Mouse (Mus musculus) hindbrain, embryonic 14.5 days (tissue): ENCODE measurements around the gene Chmp5. TPM values are rescaled to one million over a fixed set of nuclear protein-coding genes. Genes with fewer than 3 reads are reported as not detected.

ENCODE experiments used
- ATAC-seq: fragments of 200-750 bp; cut with Nextera tagmentation; 2 replicates; pipeline ENCODE4 v1.8.0; 2017; ENCODE audit warnings: moderate number of reproducible peaks, mild to moderate bottlenecking, moderate TSS enrichment, moderate library complexity; ENCODE audit not compliant: low FRiP score
- DNase-seq: peaks from one replicate; pipeline ENCODE4 v3.0.0-alpha.2; 2015; ENCODE audit warnings: low spot score
- H3K27ac ChIP-seq: fragments of 300-500 bp; sonication (generic); 2 replicates; pipeline ENCODE4 v1.5.1; 2014; ENCODE audit warnings: mild to moderate bottlenecking, moderate library complexity
- H3K27me3 ChIP-seq: fragments of 300-500 bp; sonication (generic); 2 replicates; pipeline ENCODE4 v1.6.1; 2014; ENCODE audit warnings: mild to moderate bottlenecking, low read length, mixed read lengths; ENCODE audit not compliant: control insufficient read depth, insufficient read depth
- H3K36me3 ChIP-seq: fragments of 300-500 bp; sonication (generic); replicated peaks from 2 replicates; pipeline ENCODE4 v1.6.1; 2014; ENCODE audit not compliant: control insufficient read depth, insufficient read depth
- H3K4me1 ChIP-seq: fragments of 300-500 bp; sonication (generic); replicated peaks from 2 replicates; pipeline ENCODE4 v1.6.1; 2014; ENCODE audit warnings: antibody characterized with exemption, low read length, mixed read lengths; ENCODE audit not compliant: control insufficient read depth, insufficient read depth
- H3K4me2 ChIP-seq: fragments of 300-500 bp; sonication (generic); replicated peaks from 2 replicates; pipeline ENCODE4 v1.6.1; 2014; ENCODE audit warnings: mild to moderate bottlenecking, moderate library complexity
- H3K4me3 ChIP-seq: fragments of 300-500 bp; sonication (generic); replicated peaks from 2 replicates; pipeline ENCODE4 v1.5.1; 2014; ENCODE audit warnings: mild to moderate bottlenecking, low read length
- H3K9ac ChIP-seq: fragments of 300-500 bp; sonication (generic); 2 replicates; pipeline ENCODE4 v1.6.1; 2014
- H3K9me3 ChIP-seq: fragments of 300-500 bp; sonication (generic); 2 replicates; pipeline ENCODE4 v1.6.1; 2016; ENCODE audit warnings: low read length; ENCODE audit not compliant: control insufficient read depth
- WGBS: fragments of 180-500 bp; shearing (Covaris S2); extraction: QIAGEN DNeasy Blood & Tissue Kit; methylation state at CpG from one replicate; pipeline ENCODE4 v1.1.7; 2014; 5-methylcytosine and 5-hydroxymethylcytosine counted together
- microRNA-seq: library from miRNA; unstranded; fragments of <30 nt; microRNA quantifications from one replicate; pipeline ENCODE4, GENCODE M21; 2016
- polyA plus RNA-seq: library from polyadenylated mRNA; unstranded; fragments of >200 nt; fragmentation: Nextera tagmentation; extraction: Ambion mirVana; gene quantifications from 2 replicates; pipeline ENCODE4 v1.2.1, GENCODE M21; 2014

Gene Chmp5
- polyA plus RNA-seq, 1 experiment from 2014 or later: 147 TPM

DNA sequence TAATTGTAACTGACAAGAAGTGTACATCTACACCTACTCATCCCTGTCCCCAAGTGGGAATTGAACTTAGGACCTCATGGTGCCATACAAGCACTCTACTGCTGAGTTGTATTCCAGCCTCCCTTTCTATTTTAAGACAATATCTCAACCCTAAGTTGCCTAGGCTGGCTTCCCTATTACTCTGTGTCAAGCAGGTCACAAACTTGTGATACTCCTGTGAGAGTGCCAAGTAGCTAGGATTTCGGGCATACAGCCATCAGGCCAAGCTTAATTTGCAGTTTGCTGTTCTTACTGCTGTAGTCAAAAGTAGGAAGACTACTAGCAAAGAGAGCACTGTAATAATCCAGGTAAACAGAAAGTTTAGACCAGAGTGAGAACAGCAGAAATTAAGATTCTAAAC, 35.5 kb downstream of the Chmp5 start:
- peaks cover 93% of the 10 kb centered on the region for H3K36me3 ChIP-seq
- H3K4me3 ChIP-seq: no peak overlapping the region
- H3K4me1 ChIP-seq: no peaks in the 10 kb centered on the region
- DNase-seq: no peak
- no peaks in the 10 kb centered on the region for H3K9me3 ChIP-seq
- no peaks in the 10 kb centered on the region for H3K27me3 ChIP-seq
- H3K27ac ChIP-seq: no peak overlapping the region
- no peak for ATAC-seq
- H3K4me2 ChIP-seq: no peak overlapping the region
- H3K9ac ChIP-seq: no peak overlapping the region
- 87% methylated on average over 1 of the region's 1 CpGs for WGBS

GRCm38 (mm10) chr4:40989633-40990032, 41.4 kb downstream of the Chmp5 start:
- Histone ChIP-seq H3K9ac (no peak overlapping the region), H3K36me3 (peaks cover 100% of the 10 kb centered on the region), H3K27me3 (no peaks in the 10 kb centered on the region), H3K27ac (no peak overlapping the region), H3K4me1 (no peaks in the 10 kb centered on the region), H3K9me3 (no peaks in the 10 kb centered on the region), H3K4me2 (no peak overlapping the region), H3K4me3 (no peak overlapping the region)
- DNase-seq (no peak), ATAC-seq (no peak)
- 89% methylated on average over 6 of the region's 6 CpGs for WGBS

DNA sequence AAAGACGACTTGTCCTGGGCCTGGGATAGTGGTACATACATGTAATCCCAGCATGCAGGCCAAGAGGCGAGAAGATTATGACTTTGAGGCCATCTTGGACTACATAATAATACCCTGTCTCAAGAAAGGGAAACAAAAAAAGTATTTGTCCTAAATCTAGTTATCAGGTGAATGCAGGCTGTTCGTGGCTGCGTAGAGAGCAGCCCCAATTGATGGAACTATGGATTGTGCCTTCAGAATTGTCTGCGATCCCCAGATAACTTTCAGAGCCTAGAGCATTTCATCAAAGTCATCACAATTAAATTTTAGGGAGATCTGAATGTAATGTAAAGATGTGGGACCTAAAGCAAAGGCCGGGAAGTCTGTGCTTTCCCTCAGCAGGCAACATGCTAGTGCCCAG, 48.1 kb downstream of the Chmp5 start:
- no peaks in the 10 kb centered on the region for H3K4me1 ChIP-seq
- DNase-seq (no peak), ATAC-seq (no peak)
- no peaks in the 10 kb centered on the region for H3K27me3 ChIP-seq
- H3K27ac ChIP-seq: no peak overlapping the region
- H3K9ac ChIP-seq: no peak overlapping the region
- no peak overlapping the region for H3K4me2 ChIP-seq
- peaks cover 100% of the 10 kb centered on the region for H3K36me3 ChIP-seq
- H3K4me3 ChIP-seq: no peak overlapping the region
- no peaks in the 10 kb centered on the region for H3K9me3 ChIP-seq
- 95% methylated on average over 6 of the region's 6 CpGs for WGBS

GRCm38 (mm10) chr4:40997916-40998315, 49.7 kb downstream of the Chmp5 start:
- Histone ChIP-seq H3K4me1 (no peaks in the 10 kb centered on the region), H3K36me3 (peaks cover 100% of the 10 kb centered on the region), H3K9me3 (no peaks in the 10 kb centered on the region), H3K27ac (no peak overlapping the region), H3K27me3 (no peaks in the 10 kb centered on the region), H3K4me2 (no peak overlapping the region), H3K4me3 (no peak overlapping the region), H3K9ac (no peak overlapping the region)
- 98% methylated on average over 4 of the region's 4 CpGs for WGBS
- no peak for ATAC-seq
- DNase-seq: no peak

GRCm38 (mm10) chr4:41000271-41000670, 52.1 kb downstream of the Chmp5 start:
- DNase-seq: no peak
- Histone ChIP-seq H3K27ac (no peak overlapping the region), H3K27me3 (no peaks in the 10 kb centered on the region), H3K9me3 (no peaks in the 10 kb centered on the region), H3K4me3 (no peak overlapping the region), H3K9ac (no peak overlapping the region), H3K4me1 (no peaks in the 10 kb centered on the region), H3K36me3 (peaks cover 100% of the 10 kb centered on the region), H3K4me2 (no peak overlapping the region)
- 97% methylated on average over 1 of the region's 1 CpGs for WGBS
- no peak for ATAC-seq

DNA sequence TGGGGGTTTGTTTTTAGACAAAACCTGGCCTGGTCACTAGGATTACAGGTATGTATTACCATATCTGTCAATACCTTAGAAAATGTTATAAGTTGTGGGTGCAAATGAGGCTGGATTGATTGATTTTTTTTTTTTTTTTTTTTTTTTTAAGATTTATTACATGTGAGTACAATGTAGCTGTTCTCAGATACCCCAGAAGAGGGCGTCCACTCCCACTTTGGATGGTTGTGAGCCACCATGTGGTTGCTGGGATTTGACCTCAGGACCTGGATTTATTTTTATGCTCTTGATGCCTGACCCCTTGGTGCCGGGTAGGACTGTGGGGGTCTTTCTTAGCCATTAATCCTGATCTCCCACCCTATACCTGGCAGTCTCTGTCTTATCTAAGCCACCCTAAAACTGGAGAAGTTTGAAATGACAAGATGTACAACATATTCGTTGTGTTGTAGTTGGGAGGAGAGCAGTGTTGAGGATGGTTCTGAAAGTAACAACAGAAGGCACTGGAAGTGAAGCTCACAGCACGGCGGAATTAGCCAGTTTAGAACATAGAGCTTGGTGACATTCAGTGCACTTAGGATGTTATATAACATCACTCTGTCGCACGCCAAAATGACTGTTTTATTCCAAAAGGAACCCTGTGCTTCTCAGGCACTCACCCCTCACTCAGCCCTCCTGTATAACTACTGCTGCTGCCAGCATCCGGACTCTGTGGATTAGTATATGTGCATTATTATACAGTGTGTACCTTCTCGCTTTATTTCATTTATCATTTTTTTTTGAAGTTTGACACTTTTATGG, 52.8 kb downstream of the Chmp5 start:
- no peak overlapping the region for H3K9ac ChIP-seq
- H3K4me3 ChIP-seq: no peak overlapping the region
- ATAC-seq (no peak), DNase-seq (no peak)
- H3K36me3 ChIP-seq: peaks cover 98% of the 10 kb centered on the region
- no peak overlapping the region for H3K4me2 ChIP-seq
- H3K9me3 ChIP-seq: no peaks in the 10 kb centered on the region
- WGBS: 95% methylated on average over 9 of the region's 9 CpGs
- no peaks in the 10 kb centered on the region for H3K4me1 ChIP-seq
- no peak overlapping the region for H3K27ac ChIP-seq
- no peaks in the 10 kb centered on the region for H3K27me3 ChIP-seq

GRCm38 (mm10) chr4:41013351-41013750, 65.1 kb downstream of the Chmp5 start:
- WGBS: 86% methylated on average over 3 of the region's 3 CpGs
- Histone ChIP-seq H3K9ac (no peak overlapping the region), H3K4me1 (no peaks in the 10 kb centered on the region), H3K4me2 (no peak overlapping the region), H3K27me3 (no peaks in the 10 kb centered on the region), H3K27ac (no peak overlapping the region), H3K9me3 (no peaks in the 10 kb centered on the region), H3K4me3 (no peak overlapping the region), H3K36me3 (peaks cover 83% of the 10 kb centered on the region)
- no peak for DNase-seq
- ATAC-seq: no peak

Small RNAs within 50 kb of the gene (microRNA-seq; reads per million reads assigned to microRNA genes)
- 1.9 reads per million, percentile 6 among the genes with 10 or more reads in this experiment for gene Mir3094

Other genes with a start within 250 kb of the Chmp5 start
- gene Aptx, start 245.2 kb upstream of the Chmp5 start, polyA plus RNA-seq: 40.3 and 42.1 TPM in 2 replicates
- 635 and 648 TPM in 2 replicates for gene Dnaja1, start 226.3 kb upstream of the Chmp5 start, polyA plus RNA-seq
- 120 and 122 TPM in 2 replicates for gene Smu1, start 190.5 kb upstream of the Chmp5 start, polyA plus RNA-seq
- gene B4galt1, start 94.4 kb upstream of the Chmp5 start, polyA plus RNA-seq: 8.2 and 9.1 TPM in 2 replicates
- gene Spink4, start 28.4 kb upstream of the Chmp5 start, polyA plus RNA-seq: not detected in 2 replicates
- 207 and 215 TPM in 2 replicates for gene Bag1, start 113 bp upstream of the Chmp5 start, polyA plus RNA-seq
- 99.1 and 99.7 TPM in 2 replicates for gene Nfx1, start 22.5 kb downstream of the Chmp5 start, polyA plus RNA-seq
- not detected in 2 replicates for gene Aqp7, start 99.7 kb downstream of the Chmp5 start, polyA plus RNA-seq
- 0.17 TPM in 1 of 2 replicates, not detected in the other for gene Aqp3, start 149.8 kb downstream of the Chmp5 start, polyA plus RNA-seq
- 38.4 and 41.5 TPM in 2 replicates for gene Nol6, start 176.0 kb downstream of the Chmp5 start, polyA plus RNA-seq
- 68.5 and 68.7 TPM in 2 replicates for gene Ube2r2, start 187.3 kb downstream of the Chmp5 start, polyA plus RNA-seq